Mouse (Mus musculus) heart, embryonic 15.5 days (tissue): ENCODE measurements around the gene Mterf1b. TPM values are rescaled to one million over a fixed set of nuclear protein-coding genes. Genes with fewer than 3 reads are reported as not detected.
"Not testable (repeated sequence)": the region's sequence is repeated elsewhere in the genome, so short reads cannot be mapped to it uniquely, and the experiment has no call there.

Experiments used
- ATAC-seq: fragments of 200-750 bp; cut with Nextera tagmentation; replicated peaks from 2 replicates; pipeline ENCODE4 v1.8.0; 2017; ENCODE audit warnings: low read depth, moderate TSS enrichment; ENCODE audit not compliant: insufficient number of reproducible peaks, insufficient read depth, low FRiP score
- H3K27ac ChIP-seq: fragments of 300-500 bp; sonication (generic); 2 replicates; pipeline ENCODE4 v1.5.1; 2015; ENCODE audit warnings: mild to moderate bottlenecking, inconsistent platforms
- H3K27me3 ChIP-seq: fragments of 300-500 bp; sonication (generic); 2 replicates; pipeline ENCODE4 v1.6.1; 2015; ENCODE audit warnings: inconsistent platforms
- H3K36me3 ChIP-seq: fragments of 300-500 bp; sonication (generic); 2 replicates; pipeline ENCODE4 v1.6.1; 2015; ENCODE audit warnings: mild to moderate bottlenecking, inconsistent platforms
- H3K4me1 ChIP-seq: fragments of 300-500 bp; sonication (generic); replicated peaks from 2 replicates; pipeline ENCODE4 v1.6.1; 2015; ENCODE audit warnings: inconsistent platforms
- H3K4me2 ChIP-seq: fragments of 300-500 bp; sonication (generic); 2 replicates; pipeline ENCODE4 v1.6.1; 2015; ENCODE audit warnings: inconsistent platforms, mild to moderate bottlenecking, moderate library complexity
- H3K4me3 ChIP-seq: fragments of 300-500 bp; sonication (generic); 2 replicates; pipeline ENCODE4 v1.5.1; 2015; ENCODE audit warnings: mild to moderate bottlenecking, inconsistent platforms
- H3K9ac ChIP-seq: fragments of 300-500 bp; sonication (generic); 2 replicates; pipeline ENCODE4 v1.6.1; 2015; ENCODE audit warnings: mild to moderate bottlenecking, inconsistent platforms
- H3K9me3 ChIP-seq: fragments of 300-500 bp; sonication (generic); replicated peaks from 2 replicates; pipeline ENCODE4 v1.6.1; 2016; ENCODE audit warnings: inconsistent platforms
- WGBS: fragments of 180-500 bp; shearing (Covaris S2); methylation state at CpG from one replicate; pipeline ENCODE4 v1.1.7; 2015; ENCODE audit warnings: mixed read lengths; 5-methylcytosine and 5-hydroxymethylcytosine counted together
- polyA plus RNA-seq: library from polyadenylated mRNA; unstranded; fragments of >200 nt; fragmentation: Nextera tagmentation; extraction: Ambion mirVana; gene quantifications from 2 replicates; pipeline ENCODE4 v1.2.1, GENCODE M21; 2015

Gene Mterf1b
- polyA plus RNA-seq, 1 experiment from 2014 or later: 1.9 TPM

- H3K9ac ChIP-seq: no peak overlapping the region
- H3K4me3 ChIP-seq: no peak overlapping the region
- peaks cover 11% of the 10 kb centered on the region for H3K4me1 ChIP-seq
- ATAC-seq: no peak
- no peaks in the 10 kb centered on the region for H3K36me3 ChIP-seq
- H3K9me3 ChIP-seq: peaks cover 3% of the 10 kb centered on the region; the same call in 1 of the 2 replicates
- no peak overlapping the region for H3K27ac ChIP-seq
- WGBS: 67% methylated on average over 1 of the region's 1 CpGs
- no peak overlapping the region for H3K4me2 ChIP-seq
- no peaks in the 10 kb centered on the region for H3K27me3 ChIP-seq
Observed at GRCm38 (mm10) chr5:4194166-4194565, 2.0 kb downstream of the Mterf1b start.

- H3K36me3 ChIP-seq: no peaks in the 10 kb centered on the region
- no peak for ATAC-seq
- H3K9me3 ChIP-seq: peaks cover 2% of the 10 kb centered on the region; the same call in 1 of the 2 replicates
- no peak overlapping the region for H3K4me3 ChIP-seq
- peaks cover 11% of the 10 kb centered on the region for H3K4me1 ChIP-seq
- no peaks in the 10 kb centered on the region for H3K27me3 ChIP-seq
- H3K4me2 ChIP-seq: no peak overlapping the region
- no peak overlapping the region for H3K9ac ChIP-seq
- WGBS: 44% methylated on average over 1 of the region's 1 CpGs
- no peak overlapping the region for H3K27ac ChIP-seq
Observed at GRCm38 (mm10) chr5:4195086-4195485, 2.9 kb downstream of the Mterf1b start.

GRCm38 (mm10) chr5:4201368-4201767 is 9.2 kb downstream of the Mterf1b start:
- ATAC-seq: no peak
- no peaks in the 10 kb centered on the region for H3K36me3 ChIP-seq
- no peak overlapping the region for H3K9ac ChIP-seq

GRCm38 (mm10) chr5:4202276-4202810 is 10.2 kb downstream of the Mterf1b start:
- H3K27ac ChIP-seq, H3K9ac ChIP-seq, H3K4me2 ChIP-seq, H3K27me3 ChIP-seq, H3K9me3 ChIP-seq, H3K4me3 ChIP-seq, ATAC-seq, H3K36me3 ChIP-seq, H3K4me1 ChIP-seq: not testable (repeated sequence)
- 93% methylated on average over 19 of the region's 19 CpGs for WGBS

More at GRCm38 (mm10) chr5:4201368-4201767, 9.2 kb downstream of the Mterf1b start:
- H3K9me3 ChIP-seq: no peaks in the 10 kb centered on the region
- no peaks in the 10 kb centered on the region for H3K27me3 ChIP-seq
- no peak overlapping the region for H3K4me3 ChIP-seq
- no peaks in the 10 kb centered on the region for H3K4me1 ChIP-seq
- no peak overlapping the region for H3K4me2 ChIP-seq
- H3K27ac ChIP-seq: no peak overlapping the region

GRCm38 (mm10) chr5:4210082-4210481 is 17.9 kb downstream of the Mterf1b start:
- not testable (repeated sequence) for H3K4me3 ChIP-seq, H3K9me3 ChIP-seq, H3K27me3 ChIP-seq, H3K4me1 ChIP-seq, ATAC-seq, H3K9ac ChIP-seq, H3K27ac ChIP-seq, H3K4me2 ChIP-seq, H3K36me3 ChIP-seq
- WGBS: 87% methylated on average over 3 of the region's 3 CpGs

GRCm38 (mm10) chr5:4221309-4221708 is 29.1 kb downstream of the Mterf1b start:
- no peak overlapping the region for H3K9ac ChIP-seq
- no peaks in the 10 kb centered on the region for H3K27me3 ChIP-seq
- no peak for ATAC-seq
- H3K36me3 ChIP-seq: no peaks in the 10 kb centered on the region
- H3K9me3 ChIP-seq: no peaks in the 10 kb centered on the region
- 70% methylated on average over 3 of the region's 3 CpGs for WGBS
- no peaks in the 10 kb centered on the region for H3K4me1 ChIP-seq
- no peak overlapping the region for H3K4me3 ChIP-seq
- H3K4me2 ChIP-seq: no peak overlapping the region
- H3K27ac ChIP-seq: no peak overlapping the region

GRCm38 (mm10) chr5:4221981-4222623 is 29.9 kb downstream of the Mterf1b start:
- Histone ChIP-seq H3K27me3 (no peaks in the 10 kb centered on the region), H3K9ac (no peak overlapping the region), H3K4me3 (no peak overlapping the region), H3K27ac (no peak overlapping the region), H3K4me2 (no peak overlapping the region), H3K4me1 (no peaks in the 10 kb centered on the region), H3K9me3 (no peaks in the 10 kb centered on the region), H3K36me3 (no peaks in the 10 kb centered on the region)
- ATAC-seq: no peak; the same call in 1 of the 2 replicates
- 60% methylated on average over 6 of the region's 6 CpGs for WGBS

GRCm38 (mm10) chr5:4232163-4232562 is 40.0 kb downstream of the Mterf1b start:
- Histone ChIP-seq H3K27me3 (no peaks in the 10 kb centered on the region), H3K9ac (no peak overlapping the region), H3K36me3 (no peaks in the 10 kb centered on the region), H3K9me3 (no peaks in the 10 kb centered on the region), H3K27ac (no peak overlapping the region), H3K4me2 (no peak overlapping the region), H3K4me3 (no peak overlapping the region), H3K4me1 (no peaks in the 10 kb centered on the region)
- WGBS: 82% methylated on average over 2 of the region's 2 CpGs
- no peak for ATAC-seq

GRCm38 (mm10) chr5:4234505-4234904 is 42.3 kb downstream of the Mterf1b start:
- no peak for ATAC-seq
- H3K4me3 ChIP-seq: no peak overlapping the region
- no peaks in the 10 kb centered on the region for H3K4me1 ChIP-seq
- H3K4me2 ChIP-seq: no peak overlapping the region
- no peak overlapping the region for H3K27ac ChIP-seq
- H3K27me3 ChIP-seq: no peaks in the 10 kb centered on the region
- H3K36me3 ChIP-seq: no peaks in the 10 kb centered on the region
- WGBS: 77% methylated on average over 2 of the region's 2 CpGs
- no peaks in the 10 kb centered on the region for H3K9me3 ChIP-seq
- H3K9ac ChIP-seq: no peak overlapping the region

- Histone ChIP-seq H3K27me3 (no peaks in the 10 kb centered on the region), H3K4me2 (no peak overlapping the region), H3K9ac (no peak overlapping the region), H3K36me3 (no peaks in the 10 kb centered on the region), H3K4me3 (no peak overlapping the region), H3K9me3 (no peaks in the 10 kb centered on the region), H3K4me1 (no peaks in the 10 kb centered on the region), H3K27ac (no peak overlapping the region)
- 72% methylated on average over 2 of the region's 2 CpGs for WGBS
- no peak for ATAC-seq
Observed at GRCm38 (mm10) chr5:4240120-4240519, 48.0 kb downstream of the Mterf1b start.

GRCm38 (mm10) chr5:4245004-4245403 is 52.8 kb downstream of the Mterf1b start:
- no peaks in the 10 kb centered on the region for H3K36me3 ChIP-seq
- 75% methylated on average over 3 of the region's 3 CpGs for WGBS
- no peak for ATAC-seq
- H3K4me1 ChIP-seq: no peaks in the 10 kb centered on the region
- no peaks in the 10 kb centered on the region for H3K27me3 ChIP-seq
- no peak overlapping the region for H3K4me2 ChIP-seq
- H3K9ac ChIP-seq: no peak overlapping the region
- no peak overlapping the region for H3K4me3 ChIP-seq
- H3K9me3 ChIP-seq: no peaks in the 10 kb centered on the region
- H3K27ac ChIP-seq: no peak overlapping the region

- Histone ChIP-seq H3K4me1 (no peaks in the 10 kb centered on the region), H3K4me3 (no peak overlapping the region), H3K9ac (no peak overlapping the region), H3K27ac (no peak overlapping the region), H3K27me3 (no peaks in the 10 kb centered on the region), H3K4me2 (no peak overlapping the region), H3K36me3 (no peaks in the 10 kb centered on the region), H3K9me3 (no peaks in the 10 kb centered on the region)
- no peak for ATAC-seq
- WGBS: 36% methylated on average over 2 of the region's 2 CpGs
Observed at GRCm38 (mm10) chr5:4246095-4246494, 53.9 kb downstream of the Mterf1b start.
